Comparison of ENCODE assay signal across 8 mouse cellular contexts in genomic region chr5:76974554-76975285, GRCm38 (mm10). TPM values are rescaled to one million over a fixed set of nuclear protein-coding genes. Genes with fewer than 3 reads are reported as not detected.
DNase-seq lines count a peak whose midpoint lies in the region; ATAC-seq and TF ChIP-seq lines count a peak whose summit lies in the region.

Gene Srp72 (plus strand): TSS chr5:76974683.

- H3K27ac ChIP-seq in forebrain, postnatal 0 days (ENCODE audit: low read depth, low read length) = peak within 1 kb of the TSS; percentile 94
- H3K27ac ChIP-seq in neural tube, embryonic 14.5 days (ENCODE audit: low read depth, low read length) = peak within 1 kb of the TSS; percentile 84
- H3K27ac ChIP-seq in testis, adult 2 months (ENCODE audit: control insufficient read depth, insufficient read depth, low read depth, low read length) = peak within 1 kb of the TSS; percentile 89

- peak within 1 kb of the TSS; percentile 98 for H3K4me3 ChIP-seq in G1E (ENCODE audit: low read depth, low read length)
- H3K4me3 ChIP-seq in forebrain, postnatal 0 days (ENCODE audit: low read depth, low read length) = peak within 1 kb of the TSS; percentile 94
- peak within 1 kb of the TSS; percentile 92 for H3K4me3 ChIP-seq in neural tube, embryonic 14.5 days (ENCODE audit: low read depth, low read length)
- peak within 1 kb of the TSS; percentile 89 for H3K4me3 ChIP-seq in testis, adult 2 months (ENCODE audit: control insufficient read depth, low read depth, low read length)

- peak within 1 kb of the TSS; percentile 63 for H3K4me2 ChIP-seq in forebrain, postnatal 0 days (ENCODE audit: low read depth)
- H3K4me2 ChIP-seq in neural tube, embryonic 14.5 days (ENCODE audit: low read depth, low read length) = peak within 1 kb of the TSS; percentile 85

- peak; percentile 83 for DNase-seq in G1E (ENCODE audit: low spot score)
- peak; percentile 81 to 84 for DNase-seq in cerebellum, adult 18-20 months
- peak; percentile 91 for DNase-seq in forebrain, postnatal 0 days
- peak; percentile 85 for DNase-seq in heart, postnatal 36 days
- peak; percentile 58 to 84 for DNase-seq in layer of hippocampus, adult 18-20 months (ENCODE audit: low spot score in 2 of 2)
- DNase-seq in lung, adult 18-20 months = peak; percentile 80 to 82

- intact Hi-C loops in heart, postnatal 36 days (cut with DNase I) = loop anchor here (1.0 to 10.0 kb wide), 3 partner anchors 23 to 380 kb away; partner anchors contain the start of genes Aasdh, Paics and Ppat

- peak; percentile 65 for ATAC-seq in G1E (ENCODE audit: extremely low read depth, insufficient number of reproducible peaks, low FRiP score, poor library complexity, severe bottlenecking)
- ATAC-seq in forebrain, postnatal 0 days = peak; percentile 96
- ATAC-seq in neural tube, embryonic 14.5 days (ENCODE audit: low read depth) = peak; percentile 96

- peak within 1 kb of the TSS; percentile 89 for H3K9ac ChIP-seq in forebrain, postnatal 0 days
- peak within 1 kb of the TSS; percentile 84 for H3K9ac ChIP-seq in neural tube, embryonic 14.5 days (replicated peaks; ENCODE audit: low read depth, low read length)

- TF ChIP-seq POLR2A in testis, adult 2 months (IDR thresholded peaks at IDR 0.05; ENCODE audit: control insufficient read depth, low read depth, low read length) = peak; percentile 83

- peaks cover 28% of the 10 kb centered on the region for H3K4me1 ChIP-seq in G1E (ENCODE audit: insufficient read depth, low read depth, low read length)
- no peaks in the 10 kb centered on the region; the same call in 1 of the 2 replicates for H3K4me1 ChIP-seq in forebrain, postnatal 0 days (ENCODE audit: insufficient read depth)
- H3K4me1 ChIP-seq in neural tube, embryonic 14.5 days (ENCODE audit: control insufficient read depth, insufficient read depth, low read length) = peaks cover 14% of the 10 kb centered on the region
- peaks cover 2% of the 10 kb centered on the region; the same call in 1 of the 2 replicates for H3K4me1 ChIP-seq in testis, adult 2 months (ENCODE audit: control insufficient read depth, insufficient read depth, low read length)

- no peak for TF ChIP-seq CTCF in G1E (IDR thresholded peaks at IDR 0.05; ENCODE audit: low read depth, low read length)
- no peak for TF ChIP-seq CTCF in forebrain, postnatal 0 days (IDR thresholded peaks at IDR 0.05; ENCODE audit: low read depth)
- TF ChIP-seq CTCF in testis, adult 2 months (IDR thresholded peaks at IDR 0.05; ENCODE audit: control insufficient read depth, insufficient read depth, insufficient replicate concordance, low read depth, low read length) = no peak

- 1% methylated on average over 60 of the region's 60 CpGs for WGBS in forebrain, postnatal 0 days
- under 1% methylated on average over 60 of the region's 60 CpGs for WGBS in neural tube, embryonic 14.5 days

- H3K9me3 ChIP-seq in G1E (replicated peaks) = no peaks in the 10 kb centered on the region
- no peaks in the 10 kb centered on the region for H3K9me3 ChIP-seq in forebrain, postnatal 0 days (ENCODE audit: low read length)
- no peaks in the 10 kb centered on the region for H3K9me3 ChIP-seq in neural tube, embryonic 14.5 days (ENCODE audit: control insufficient read depth, low read length)

- H3K36me3 ChIP-seq in G1E (replicated peaks) = peaks cover 55% of the 10 kb centered on the region
- peaks cover 25% of the 10 kb centered on the region for H3K36me3 ChIP-seq in forebrain, postnatal 0 days (ENCODE audit: insufficient read depth)
- H3K36me3 ChIP-seq in neural tube, embryonic 14.5 days (ENCODE audit: control insufficient read depth, insufficient read depth, low read length) = peaks cover 3% of the 10 kb centered on the region; the same call in 1 of the 2 replicates
- peaks cover 6% of the 10 kb centered on the region for H3K36me3 ChIP-seq in testis, adult 2 months (ENCODE audit: control insufficient read depth, insufficient read depth, low read length)

- no peaks in the 10 kb centered on the region for H3K27me3 ChIP-seq in G1E (ENCODE audit: insufficient read depth, low read length)
- no peaks in the 10 kb centered on the region for H3K27me3 ChIP-seq in forebrain, postnatal 0 days (ENCODE audit: insufficient read depth, low read length)
- no peaks in the 10 kb centered on the region for H3K27me3 ChIP-seq in neural tube, embryonic 14.5 days (ENCODE audit: control insufficient read depth, insufficient read depth, low read length)
- H3K27me3 ChIP-seq in testis, adult 2 months (ENCODE audit: control insufficient read depth, insufficient read depth, low read length) = no peaks in the 10 kb centered on the region

RNA-seq across cellular contexts. Expression of gene Srp72, which starts in this region (rescaled TPM):
- 280 and 320 TPM in 2 replicates for total RNA-seq in G1E (2014; fragmentation: Nextera tagmentation)
- total RNA-seq in G1E (2017) = 113 and 134 TPM in 2 replicates
- 62.2 and 72.8 TPM in 2 replicates for polyA plus RNA-seq in G1E (2012)
- total RNA-seq in forebrain, postnatal 0 days (2014; rRNA removed) = 79.6 and 92.1 TPM in 2 replicates
- 71.1 and 79.7 TPM in 2 replicates for polyA plus RNA-seq in forebrain, postnatal 0 days (2015; fragmentation: Nextera tagmentation; extraction: Ambion mirVana)
- total RNA-seq in heart, postnatal 36 days (2021) = 10 to 100 TPM; 56.2 to 63.0 TPM
- 100 to 1,000 TPM in 1 of 2 experiments, 10 to 100 TPM in 1; 93.1 to 102 TPM for total RNA-seq in layer of hippocampus, adult 18-20 months (2021)
- 87.6 and 93.3 TPM in 2 replicates for polyA plus RNA-seq in neural tube, embryonic 14.5 days (2014; fragmentation: Nextera tagmentation; extraction: Ambion mirVana)
- 45.3 and 56.2 TPM in 2 replicates for polyA plus RNA-seq in testis, adult 2 months (2012; rRNA removed)

Comparison
In these comparisons a context has a peak if more than half of its experiments do, and no peak if none do; other contexts are left out.
1. Peak in every context shown above with its lines: DNase-seq, ATAC-seq, H3K4me3 ChIP-seq and H3K27ac ChIP-seq.